Mouse (Mus musculus) ES-CJ7 (cell line): ENCODE data around the gene Tshz2.

Experiments used
- DNase-seq: peaks from one replicate; pipeline ENCODE4 v3.0.0; 2011; ENCODE audit warnings: low read depth, low spot score

Tshz2 gene

GRCm38 (mm10) chr2:169633491-169634289 is 877 bp downstream of the Tshz2 start:
- DNase-seq, result no peak

GRCm38 (mm10) chr2:169634619-169635382 is 2.0 kb downstream of the Tshz2 start:
- DNase-seq, result no peak

- no peak for DNase-seq
Measured at GRCm38 (mm10) chr2:169635428-169635827, 2.6 kb downstream of the Tshz2 start.

- no peak for DNase-seq
Measured at GRCm38 (mm10) chr2:169636414-169636813, 3.6 kb downstream of the Tshz2 start.

- no peak for DNase-seq
Measured at GRCm38 (mm10) chr2:169641547-169641946, 8.7 kb downstream of the Tshz2 start.

GRCm38 (mm10) chr2:169642420-169642819 is 9.6 kb downstream of the Tshz2 start:
- DNase-seq, result no peak

- no peak for DNase-seq
Measured at GRCm38 (mm10) chr2:169647091-169647490, 14.3 kb downstream of the Tshz2 start.

- no peak for DNase-seq
Measured at GRCm38 (mm10) chr2:169649262-169649885, 16.6 kb downstream of the Tshz2 start.

GRCm38 (mm10) chr2:169653282-169653681 is 20.5 kb downstream of the Tshz2 start:
- DNase-seq, result no peak

DNA sequence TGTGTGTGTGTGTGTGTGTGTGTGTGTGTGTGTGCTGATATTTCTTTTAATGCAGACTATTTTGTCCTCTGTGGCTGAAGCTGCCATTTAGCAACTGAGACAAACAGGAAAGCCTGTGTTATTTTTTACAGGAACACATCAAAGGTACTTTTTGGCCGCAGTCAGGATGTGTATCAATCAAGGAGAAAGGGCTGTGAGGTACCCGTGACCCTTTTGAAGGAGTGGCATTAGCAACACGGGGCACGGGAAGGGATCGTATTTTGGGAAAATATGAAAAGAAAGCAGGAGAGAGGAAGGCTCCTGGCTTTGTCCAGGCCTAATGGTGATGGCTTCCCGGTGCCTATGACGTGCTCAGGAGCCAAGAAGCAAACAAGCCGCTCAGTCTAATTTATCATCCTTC is 31.0 kb downstream of the Tshz2 start:
- no peak for DNase-seq

DNA sequence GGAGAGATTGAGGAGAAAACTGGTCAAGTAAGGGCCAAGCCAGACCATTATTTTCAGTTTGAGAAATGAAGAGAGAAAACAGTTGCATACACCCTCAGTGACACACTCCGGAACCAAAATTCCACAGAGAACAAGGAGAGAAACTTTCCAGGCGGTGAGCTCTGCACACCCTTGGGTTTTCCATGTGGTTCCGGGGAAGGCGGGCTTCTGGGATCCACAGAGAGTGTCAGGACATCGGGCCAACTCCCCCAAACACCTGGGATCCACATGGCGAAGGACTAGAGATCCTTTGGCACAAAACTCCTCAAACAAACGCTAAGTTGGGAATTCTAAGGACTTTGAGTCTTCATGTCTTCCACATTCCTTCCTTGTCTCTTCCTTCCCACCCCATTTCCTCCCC is 38.5 kb downstream of the Tshz2 start:
- DNase-seq, result no peak

- no peak for DNase-seq
Measured at GRCm38 (mm10) chr2:169673786-169674185, 41.0 kb downstream of the Tshz2 start.

DNA sequence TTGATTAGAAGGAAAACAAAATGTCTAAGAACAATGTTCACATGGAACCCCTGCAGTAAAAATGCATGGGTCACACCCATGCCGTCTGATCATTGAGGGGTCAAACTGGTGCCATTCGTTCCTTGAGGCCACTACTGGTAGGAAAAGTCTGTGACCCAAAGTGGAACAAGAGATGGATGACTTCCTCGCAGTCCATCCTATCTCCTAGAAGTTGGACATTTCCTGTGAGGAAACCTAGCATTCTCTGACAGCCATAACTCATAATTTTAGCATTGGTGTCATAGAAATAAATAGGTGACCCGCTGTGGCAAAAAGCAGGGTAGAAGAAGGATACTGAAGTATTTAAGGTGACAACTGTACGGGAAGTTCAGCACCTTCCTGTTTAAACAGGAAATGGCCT is 41.4 kb downstream of the Tshz2 start:
- no peak for DNase-seq

GRCm38 (mm10) chr2:169679264-169679663 is 46.5 kb downstream of the Tshz2 start:
- DNase-seq, result no peak

DNA sequence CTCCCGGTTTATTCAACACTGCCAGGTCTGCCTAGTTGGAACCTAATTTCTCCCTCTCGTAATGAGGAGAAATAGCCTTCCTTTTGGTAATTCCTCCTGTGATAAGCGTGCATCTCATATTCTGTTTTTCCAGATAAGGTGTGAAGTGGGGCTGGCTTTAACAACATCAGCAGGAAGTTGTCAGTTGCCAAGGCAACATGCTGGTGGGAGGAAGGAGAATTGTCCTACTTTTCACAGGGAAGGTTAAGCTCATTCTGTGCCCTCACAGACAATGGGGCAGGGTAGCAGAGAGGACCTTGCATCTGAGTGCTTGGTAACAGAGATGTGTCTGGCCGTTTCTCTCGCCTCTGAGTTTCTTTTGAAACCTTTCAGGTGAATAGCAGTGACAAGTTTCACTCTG is 47.1 kb downstream of the Tshz2 start:
- DNase-seq, result no peak

DNA sequence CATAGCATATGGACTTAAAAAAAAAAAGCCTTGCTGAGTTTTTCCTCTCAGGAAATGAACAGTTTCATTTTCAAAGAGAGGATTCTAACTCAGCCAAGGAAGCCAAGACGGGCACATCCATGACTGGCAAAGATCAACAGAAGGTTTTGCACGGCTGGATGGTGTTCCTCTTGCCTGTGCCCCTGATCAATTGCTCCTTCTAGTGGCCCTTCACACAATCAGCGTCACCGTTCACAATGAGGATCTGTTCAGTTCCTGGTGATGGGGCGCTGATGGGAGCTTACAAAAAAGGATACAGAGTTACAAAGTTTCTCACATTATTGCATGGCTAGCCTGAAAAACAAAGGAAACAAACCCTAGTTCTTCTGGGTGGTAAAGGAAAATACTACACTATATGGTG is 52.4 kb downstream of the Tshz2 start:
- no peak for DNase-seq

DNA sequence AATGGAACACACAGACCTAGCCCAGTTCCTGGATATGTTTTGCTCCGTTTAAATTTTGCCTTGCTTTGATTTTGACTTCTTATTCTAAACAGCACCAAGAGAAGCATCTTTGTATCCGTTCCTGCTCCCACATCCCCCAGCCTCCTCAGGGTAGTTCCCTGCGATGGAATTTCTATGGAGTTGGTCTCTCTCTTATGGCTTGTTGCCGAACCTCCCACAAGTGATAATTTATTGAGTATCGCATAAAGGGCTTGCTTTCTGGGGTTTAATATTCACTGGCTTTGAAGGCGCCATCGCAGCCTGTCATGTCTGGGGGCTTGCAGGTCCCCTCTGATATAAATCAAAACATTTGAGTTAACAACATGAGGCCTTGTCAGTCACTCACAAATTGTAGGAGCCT is 52.9 kb downstream of the Tshz2 start:
- DNase-seq, result no peak

- no peak for DNase-seq
Measured at GRCm38 (mm10) chr2:169686697-169687430, 54.1 kb downstream of the Tshz2 start.

DNA sequence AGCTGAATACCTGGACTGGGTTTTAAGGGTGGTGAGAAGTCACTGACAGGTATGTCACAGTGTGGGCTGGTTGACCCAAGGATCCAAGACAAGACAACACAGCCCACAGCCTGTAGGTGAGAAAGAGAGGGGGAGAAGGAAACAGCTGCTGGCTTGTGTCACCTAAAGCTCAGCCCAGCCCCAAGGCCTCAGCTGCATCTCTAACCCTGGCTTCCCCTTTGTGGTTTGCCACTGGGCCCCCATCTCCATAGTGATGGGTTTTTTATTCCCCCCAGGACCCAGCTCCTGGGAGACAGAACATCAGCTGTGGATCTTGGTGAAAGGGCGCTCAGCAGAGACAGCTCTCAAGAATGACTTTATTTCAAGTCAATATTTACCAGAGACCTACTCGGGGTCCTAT is 57.2 kb downstream of the Tshz2 start:
- no peak for DNase-seq

DNA sequence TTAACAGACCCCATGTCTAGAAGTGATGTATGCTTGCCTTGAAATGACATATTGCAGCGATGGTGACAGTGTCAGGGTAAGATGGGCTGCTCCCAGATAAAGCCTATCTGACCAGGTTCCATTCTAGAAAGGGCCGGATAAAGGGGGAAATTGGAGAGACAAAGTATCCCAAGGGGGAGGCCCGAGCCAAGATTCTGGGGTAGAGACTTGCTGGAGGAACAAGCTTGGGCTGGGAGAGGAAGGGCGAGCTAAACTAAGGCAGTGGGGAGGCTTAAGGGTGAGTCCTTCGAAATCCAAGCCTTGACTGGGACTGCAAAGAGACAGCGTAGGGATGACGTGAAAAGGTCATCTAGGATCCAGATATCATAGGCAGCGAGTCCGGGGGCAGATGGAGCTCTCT is 61.7 kb downstream of the Tshz2 start:
- DNase-seq, result no peak

DNA sequence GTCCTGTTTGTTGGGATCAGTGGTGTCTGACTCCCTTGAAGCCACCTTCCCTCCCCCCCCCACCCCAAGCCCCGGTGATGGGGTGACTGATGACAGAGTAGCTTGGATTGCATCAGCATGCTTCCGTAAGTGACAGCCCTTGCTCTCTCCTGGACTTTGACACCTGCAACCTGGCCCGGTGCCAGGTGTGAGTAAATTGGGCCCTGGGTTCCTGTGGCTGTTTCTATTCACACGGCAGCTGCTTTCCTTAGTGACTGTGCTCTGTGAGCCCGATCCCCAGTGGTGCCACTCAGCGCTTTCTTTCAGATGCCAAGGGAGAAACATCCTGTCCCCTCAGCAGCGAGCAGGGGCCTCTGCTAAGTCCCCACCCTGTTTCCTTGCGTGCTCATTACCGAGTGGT is 62.2 kb downstream of the Tshz2 start:
- DNase-seq, result no peak

- DNase-seq, result no peak
Measured at GRCm38 (mm10) chr2:169699141-169699540, 66.3 kb downstream of the Tshz2 start.
